Mouse (Mus musculus): ENCODE measurements at regions not wholly inside any gene's neighbourhood (a gene's known extent, or its start where the extent isn't known, plus 50 kb on each side); places are given as distances from the start of the nearest gene placed in this dataset.

GRCm38 (mm10) chr16:12904937-12905336, 204.5 kb upstream of the Ercc4 start:
- no peak for DNase-seq (ENCODE audit: low spot score)

- DNase-seq (ENCODE audit: low spot score): no peak
Observed at GRCm38 (mm10) chr16:12924668-12925067, 184.8 kb upstream of the Ercc4 start.

- no peak for DNase-seq (ENCODE audit: low spot score)
Observed at GRCm38 (mm10) chr16:12925931-12926330, 183.6 kb upstream of the Ercc4 start.

GRCm38 (mm10) chr16:12931111-12931510, 178.4 kb upstream of the Ercc4 start:
- no peak for DNase-seq (ENCODE audit: low spot score)

GRCm38 (mm10) chr16:12932959-12933358, 176.5 kb upstream of the Ercc4 start:
- no peak for DNase-seq (ENCODE audit: low spot score)

GRCm38 (mm10) chr16:12934586-12934985, 174.9 kb upstream of the Ercc4 start:
- DNase-seq (ENCODE audit: low spot score): no peak

GRCm38 (mm10) chr16:12935266-12935665, 174.2 kb upstream of the Ercc4 start:
- DNase-seq (ENCODE audit: low spot score): no peak

GRCm38 (mm10) chr16:12936571-12936970, 172.9 kb upstream of the Ercc4 start:
- no peak for DNase-seq (ENCODE audit: low spot score)

- no peak for DNase-seq (ENCODE audit: low spot score)
Observed at GRCm38 (mm10) chr16:12938563-12938962, 170.9 kb upstream of the Ercc4 start.

GRCm38 (mm10) chr16:12951176-12951575, 158.3 kb upstream of the Ercc4 start:
- no peak for DNase-seq (ENCODE audit: low spot score)

GRCm38 (mm10) chr16:12954028-12954427, 155.5 kb upstream of the Ercc4 start:
- DNase-seq (ENCODE audit: low spot score): no peak

- no peak for DNase-seq (ENCODE audit: low spot score)
Observed at GRCm38 (mm10) chr16:12956416-12956815, 153.1 kb upstream of the Ercc4 start.

- no peak for DNase-seq (ENCODE audit: low spot score)
Observed at GRCm38 (mm10) chr16:12960885-12961284, 148.6 kb upstream of the Ercc4 start.

- no peak for DNase-seq (ENCODE audit: low spot score)
Observed at GRCm38 (mm10) chr16:12982681-12983080, 126.8 kb upstream of the Ercc4 start.

- DNase-seq (ENCODE audit: low spot score): no peak
Observed at GRCm38 (mm10) chr16:13001288-13001880, 108.1 kb upstream of the Ercc4 start.

- no peak for DNase-seq (ENCODE audit: low spot score)
Observed at GRCm38 (mm10) chr16:13012863-13013262, 96.6 kb upstream of the Ercc4 start.

GRCm38 (mm10) chr16:13013891-13014644, 95.4 kb upstream of the Ercc4 start:
- DNase-seq (ENCODE audit: low spot score): peak; percentile 6

- no peak for DNase-seq (ENCODE audit: low spot score)
Observed at GRCm38 (mm10) chr16:13022875-13023274, 86.6 kb upstream of the Ercc4 start.

- peak; percentile 54 for DNase-seq (ENCODE audit: low spot score)
Observed at GRCm38 (mm10) chr16:13025393-13025792, 84.1 kb upstream of the Ercc4 start.

- no peak for DNase-seq (ENCODE audit: low spot score)
Observed at GRCm38 (mm10) chr16:13034136-13034535, 75.3 kb upstream of the Ercc4 start.

- no peak for DNase-seq (ENCODE audit: low spot score)
Observed at GRCm38 (mm10) chr16:13036596-13036995, 72.9 kb upstream of the Ercc4 start.

GRCm38 (mm10) chr16:13040312-13041100, 69.0 kb upstream of the Ercc4 start:
- DNase-seq (ENCODE audit: low spot score): no peak

- DNase-seq (ENCODE audit: low spot score): no peak
Observed at GRCm38 (mm10) chr16:13041356-13041755, 68.1 kb upstream of the Ercc4 start.

Measured in embryo, embryonic 10 days (tissue).